ENCODE assay signal across 8 mouse cellular contexts in the genomic region with DNA sequence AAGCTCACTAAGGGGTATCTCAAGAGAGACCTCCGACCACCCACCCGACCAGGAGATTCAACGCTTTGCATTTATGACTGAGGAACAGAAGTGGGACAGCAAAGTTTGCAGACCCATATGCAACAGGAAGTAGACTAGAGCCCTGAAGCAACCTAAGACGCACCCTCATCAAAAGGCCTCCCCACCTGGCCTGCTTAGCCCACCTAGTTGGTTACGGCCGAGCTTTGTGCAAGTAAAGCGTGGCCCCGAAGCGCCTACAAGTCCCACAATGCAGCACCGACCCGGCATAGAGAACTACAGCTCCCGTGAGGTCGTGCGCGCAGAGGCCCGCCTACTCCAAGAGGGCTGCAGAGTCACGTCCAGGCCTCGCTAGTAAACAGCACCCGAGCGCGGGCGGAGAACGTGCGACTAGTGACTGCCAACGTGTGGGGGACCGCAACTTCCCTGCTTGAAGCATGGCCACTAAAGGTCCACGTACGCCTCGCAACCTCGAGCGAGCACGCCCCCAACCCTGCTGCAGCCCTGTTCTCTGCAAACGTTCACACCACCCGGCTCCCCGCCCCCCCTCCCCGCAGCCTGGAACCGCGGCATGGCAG. TPM values are rescaled to one million over a fixed set of nuclear protein-coding genes. Genes with fewer than 3 reads are reported as not detected.
A peak's percentile ranks its signal among the peaks of the same experiment; 100 is the strongest.
DNase-seq lines count a peak whose midpoint lies in the region; ATAC-seq lines count a peak whose summit lies in the region.

No protein-coding gene starts in this region.

- H3K9ac ChIP-seq in embryonic facial prominence, embryonic 11.5 days (replicated peaks; ENCODE audit: low read length): peak overlapping the region; percentile 88
- H3K9ac ChIP-seq in midbrain, embryonic 12.5 days (replicated peaks): peak overlapping the region; percentile 67

- H3K9me3 ChIP-seq in embryonic facial prominence, embryonic 11.5 days (replicated peaks; ENCODE audit: control insufficient read depth, low read length): no peaks in the 10 kb centered on the region
- no peaks in the 10 kb centered on the region for H3K9me3 ChIP-seq in limb, embryonic 10.5 days (replicated peaks)
- no peaks in the 10 kb centered on the region for H3K9me3 ChIP-seq in midbrain, embryonic 12.5 days

- ATAC-seq in embryonic facial prominence, embryonic 11.5 days (replicated peaks; ENCODE audit: insufficient number of reproducible peaks, low FRiP score, low TSS enrichment, low read depth): peak; percentile 89
- ATAC-seq in midbrain, embryonic 12.5 days (ENCODE audit: low FRiP score, low read depth): peak; percentile 92

- H3K4me2 ChIP-seq in embryonic facial prominence, embryonic 11.5 days (ENCODE audit: low read depth, low read length): peak overlapping the region; percentile 85
- peak overlapping the region; percentile 71 for H3K4me2 ChIP-seq in midbrain, embryonic 12.5 days (replicated peaks)

- DNase-seq in 3134 (ENCODE audit: extremely low read depth, insufficient read length, low spot score): peak; percentile 92
- DNase-seq in adrenal gland, postnatal 25 days: peak; percentile 89
- peak; percentile 95 for DNase-seq in embryonic facial prominence, embryonic 11.5 days (ENCODE audit: low spot score)
- DNase-seq in heart, adult 11 months: peak; percentile 99
- DNase-seq in kidney, adult 18-20 months: peak; percentile 93
- peak; percentile 94 for DNase-seq in limb, embryonic 10.5 days (ENCODE audit: low spot score)
- DNase-seq in skeletal muscle tissue, adult 2 months (ENCODE audit: low read depth, low spot score): peak; percentile 89

- under 1% methylated on average over 38 of the region's 38 CpGs for WGBS in embryonic facial prominence, embryonic 11.5 days
- WGBS in limb, embryonic 10.5 days: under 1% methylated on average over 38 of the region's 38 CpGs
- WGBS in midbrain, embryonic 12.5 days: 1% methylated on average over 33 of the region's 38 CpGs

- H3K4me3 ChIP-seq in embryonic facial prominence, embryonic 11.5 days (ENCODE audit: low read depth, low read length): peak overlapping the region; percentile 82
- peak overlapping the region; percentile 90 for H3K4me3 ChIP-seq in limb, embryonic 10.5 days
- peak overlapping the region; percentile 60 for H3K4me3 ChIP-seq in midbrain, embryonic 12.5 days

- peaks cover 6% of the 10 kb centered on the region for H3K4me1 ChIP-seq in embryonic facial prominence, embryonic 11.5 days (ENCODE audit: control insufficient read depth, insufficient read depth, low read length)
- H3K4me1 ChIP-seq in limb, embryonic 10.5 days: peaks cover 42% of the 10 kb centered on the region
- H3K4me1 ChIP-seq in midbrain, embryonic 12.5 days: peaks cover 11% of the 10 kb centered on the region

- no peaks in the 10 kb centered on the region for H3K27me3 ChIP-seq in embryonic facial prominence, embryonic 11.5 days (ENCODE audit: control insufficient read depth, insufficient read depth, low read length)
- H3K27me3 ChIP-seq in limb, embryonic 10.5 days (ENCODE audit: low read depth, poor library complexity, severe bottlenecking): no peaks in the 10 kb centered on the region
- H3K27me3 ChIP-seq in midbrain, embryonic 12.5 days: peaks cover 3% of the 10 kb centered on the region; the same call in 1 of the 2 replicates

- H3K27ac ChIP-seq in embryonic facial prominence, embryonic 11.5 days (replicated peaks; ENCODE audit: low read depth, low read length): peak overlapping the region; percentile 92
- peak overlapping the region; percentile 97 for H3K27ac ChIP-seq in limb, embryonic 10.5 days
- H3K27ac ChIP-seq in midbrain, embryonic 12.5 days (replicated peaks): peak overlapping the region; percentile 92

- H3K36me3 ChIP-seq in embryonic facial prominence, embryonic 11.5 days (replicated peaks; ENCODE audit: control insufficient read depth, insufficient read depth, low read depth, low read length): no peaks in the 10 kb centered on the region
- peaks cover 19% of the 10 kb centered on the region for H3K36me3 ChIP-seq in limb, embryonic 10.5 days
- no peaks in the 10 kb centered on the region for H3K36me3 ChIP-seq in midbrain, embryonic 12.5 days

RNA-seq across cellular contexts. Expression of gene Tfap4, which starts 1.2 kb away (rescaled TPM):
- total RNA-seq in adrenal gland, postnatal 25 days (2021): 8.3 and 10.4 TPM in 2 replicates
- polyA plus RNA-seq in embryonic facial prominence, embryonic 11.5 days (2014; fragmentation: Nextera tagmentation; extraction: Ambion mirVana): 27.2 and 28.6 TPM in 2 replicates
- polyA plus RNA-seq in limb, embryonic 10.5 days (2016; fragmentation: Nextera tagmentation; extraction: Ambion mirVana): 41.4 and 48.5 TPM in 2 replicates
- 17.8 and 19.2 TPM in 2 replicates for polyA plus RNA-seq in midbrain, embryonic 12.5 days (2016; fragmentation: Nextera tagmentation; extraction: Ambion mirVana)

RNA-seq across cellular contexts. Expression of gene Srl, which starts 16.9 kb away (rescaled TPM):
- 8.0 and 11.9 TPM in 2 replicates for total RNA-seq in adrenal gland, postnatal 25 days (2021)
- polyA plus RNA-seq in embryonic facial prominence, embryonic 11.5 days (2014; fragmentation: Nextera tagmentation; extraction: Ambion mirVana): 26.6 and 32.7 TPM in 2 replicates
- polyA plus RNA-seq in limb, embryonic 10.5 days (2016; fragmentation: Nextera tagmentation; extraction: Ambion mirVana): 29.4 and 34.3 TPM in 2 replicates
- 21.5 and 22.1 TPM in 2 replicates for polyA plus RNA-seq in midbrain, embryonic 12.5 days (2016; fragmentation: Nextera tagmentation; extraction: Ambion mirVana)

RNA-seq across cellular contexts. Expression of gene Glis2, which starts 36.0 kb away (rescaled TPM):
- total RNA-seq in adrenal gland, postnatal 25 days (2021): 17.1 and 23.0 TPM in 2 replicates
- polyA plus RNA-seq in embryonic facial prominence, embryonic 11.5 days (2014; fragmentation: Nextera tagmentation; extraction: Ambion mirVana): 19.9 and 21.2 TPM in 2 replicates
- 27.0 and 30.7 TPM in 2 replicates for polyA plus RNA-seq in limb, embryonic 10.5 days (2016; fragmentation: Nextera tagmentation; extraction: Ambion mirVana)
- 28.2 and 35.6 TPM in 2 replicates for polyA plus RNA-seq in midbrain, embryonic 12.5 days (2016; fragmentation: Nextera tagmentation; extraction: Ambion mirVana)

Comparison
In these comparisons a context has a peak if more than half of its experiments do, and no peak if none do; other contexts are left out.
1. Peak in every context shown above with its lines: DNase-seq, ATAC-seq, H3K4me3 ChIP-seq and H3K27ac ChIP-seq.